ENCODE assay signal across 24 mouse cellular contexts in genomic region chr9:78985184-78985864, GRCm38 (mm10).
DNase-seq lines count a peak whose midpoint lies in the region; ATAC-seq and TF ChIP-seq lines count a peak whose summit lies in the region.
"Had no signal": no experiment of that assay in that cellular context is flagged by ENCODE, and none has a peak within 500 bp of the region (broad histone marks: within the 10 kb centered on the region; RNA-seq: fewer than 3 reads in every experiment).

No protein-coding gene starts in this region.

- no peaks in the 10 kb centered on the region for H3K9me3 ChIP-seq in kidney, embryonic 15.5 days (replicated peaks)
- H3K9me3 ChIP-seq in kidney, postnatal 0 days (replicated peaks; ENCODE audit: low read length): no peaks in the 10 kb centered on the region
- H3K9me3 ChIP-seq: embryonic facial prominence, embryonic 13.5 days; embryonic facial prominence, embryonic 15.5 days; forebrain, embryonic 10.5 days; forebrain, embryonic 12.5 days had no signal

- H3K27ac ChIP-seq in kidney, embryonic 15.5 days: peak overlapping the region; percentile 57
- 0 out of 2 replicates have a peak overlapping the region, but pooled peaks have one; percentile 6 for H3K27ac ChIP-seq in kidney, postnatal 0 days
- H3K27ac ChIP-seq: embryonic facial prominence, embryonic 13.5 days; embryonic facial prominence, embryonic 15.5 days; forebrain, embryonic 10.5 days; forebrain, embryonic 12.5 days had no signal

- no peak overlapping the region for H3K4me2 ChIP-seq in kidney, embryonic 15.5 days
- H3K4me2 ChIP-seq in kidney, postnatal 0 days (ENCODE audit: low read length): no peak overlapping the region
- H3K4me2 ChIP-seq: embryonic facial prominence, embryonic 13.5 days; embryonic facial prominence, embryonic 15.5 days; forebrain, embryonic 12.5 days had no signal

- no peaks in the 10 kb centered on the region for H3K4me1 ChIP-seq in kidney, embryonic 15.5 days
- H3K4me1 ChIP-seq in kidney, postnatal 0 days (replicated peaks; ENCODE audit: insufficient read depth, low read length): no peaks in the 10 kb centered on the region
- H3K4me1 ChIP-seq: embryonic facial prominence, embryonic 13.5 days; embryonic facial prominence, embryonic 15.5 days; forebrain, embryonic 12.5 days had no signal

- H3K27me3 ChIP-seq in kidney, embryonic 15.5 days: no peaks in the 10 kb centered on the region
- H3K27me3 ChIP-seq in kidney, postnatal 0 days (ENCODE audit: insufficient read depth, low read length): no peaks in the 10 kb centered on the region
- H3K27me3 ChIP-seq: embryonic facial prominence, embryonic 13.5 days; embryonic facial prominence, embryonic 15.5 days; forebrain, embryonic 12.5 days had no signal

- intact Hi-C loops in heart, postnatal 10 days (cut with DNase I): no loop called here

- TF ChIP-seq CTCF in kidney, postnatal 0 days (IDR thresholded peaks at IDR 0.05; ENCODE audit: low read depth): no peak

- DNase-seq in kidney, adult 9 months: peak; percentile 11
- no peak for DNase-seq in kidney, adult 11 months
- no peak for DNase-seq in kidney, adult 18-20 months
- DNase-seq in kidney, postnatal 0 days (ENCODE audit: low spot score): no peak
- peak; percentile 1 to 3 for DNase-seq in kidney, postnatal 36 days
- DNase-seq in heart, postnatal 10 days: no peak
- no peak for DNase-seq in urinary bladder, adult 18-20 months (ENCODE audit: low spot score in 2 of 2)
- DNase-seq: adrenal gland, adult 2 months; adrenal gland, postnatal 10 days; adrenal gland, postnatal 25 days; cerebellum, adult 11 months; cerebellum, adult 18-20 months; cerebellum, adult 8-10 months; cerebellum, adult 9-11 months; cerebellum, postnatal 14 days; cerebellum, postnatal 36 days; embryo, embryonic 11 days had no signal

- 67% methylated on average over 5 of the region's 5 CpGs for WGBS in kidney, embryonic 15.5 days
- WGBS in kidney, postnatal 0 days: 54% methylated on average over 5 of the region's 5 CpGs

- ATAC-seq in kidney, embryonic 15.5 days (replicated peaks; ENCODE audit: low FRiP score): peak; percentile 71
- ATAC-seq in kidney, postnatal 0 days (replicated peaks; ENCODE audit: low FRiP score, low read depth): peak; percentile 40; the same call in 1 of the 2 replicates
- ATAC-seq: forebrain, embryonic 14.5 days had no signal

- H3K36me3 ChIP-seq in kidney, embryonic 15.5 days: no peaks in the 10 kb centered on the region
- no peaks in the 10 kb centered on the region for H3K36me3 ChIP-seq in kidney, postnatal 0 days (ENCODE audit: insufficient read depth, low read length)
- H3K36me3 ChIP-seq: embryonic facial prominence, embryonic 13.5 days; embryonic facial prominence, embryonic 15.5 days; forebrain, embryonic 10.5 days; forebrain, embryonic 12.5 days had no signal

- H3K4me3 ChIP-seq in kidney, embryonic 15.5 days (replicated peaks): no peak overlapping the region
- H3K4me3 ChIP-seq in kidney, postnatal 0 days (replicated peaks; ENCODE audit: low read depth, low read length): no peak overlapping the region
- H3K4me3 ChIP-seq: embryonic facial prominence, embryonic 13.5 days; embryonic facial prominence, embryonic 15.5 days; erythroblast, embryonic 14.5 days; forebrain, embryonic 10.5 days; forebrain, embryonic 12.5 days had no signal

- H3K9ac ChIP-seq in kidney, embryonic 15.5 days: no peak overlapping the region
- H3K9ac ChIP-seq in kidney, postnatal 0 days (ENCODE audit: low read depth, low read length): no peak overlapping the region
- H3K9ac ChIP-seq: embryonic facial prominence, embryonic 13.5 days; embryonic facial prominence, embryonic 15.5 days; forebrain, embryonic 12.5 days had no signal

Comparison
In these comparisons a context has a peak if more than half of its experiments do, and no peak if none do; other contexts are left out.
1. DNase-seq: peak in kidney, adult 9 months (single experiment) and kidney, postnatal 36 days (2 of 2); none in kidney, adult 11 months (single experiment), kidney, adult 18-20 months (single experiment), kidney, postnatal 0 days (single experiment), heart, postnatal 10 days (0 of 2) and urinary bladder, adult 18-20 months (0 of 2).